Mouse (Mus musculus) adrenal gland, postnatal 25 days (tissue): Measurements from ENCODE around the gene Otulin. TPM values are rescaled to one million over a fixed set of nuclear protein-coding genes. Genes with fewer than 3 reads are reported as not detected.

Experiments
- DNase-seq: peaks from one replicate; pipeline ENCODE4 v3.0.0; 2021; ENCODE audit warnings: mixed read lengths
- total RNA-seq: library from RNA; stranded (reverse); gene quantifications from 2 replicates; pipeline ENCODE4 v1.2.3, GENCODE M21; 2021

The Otulin gene
- total RNA-seq, 1 experiment from 2014 or later = 42.4 TPM

DNA sequence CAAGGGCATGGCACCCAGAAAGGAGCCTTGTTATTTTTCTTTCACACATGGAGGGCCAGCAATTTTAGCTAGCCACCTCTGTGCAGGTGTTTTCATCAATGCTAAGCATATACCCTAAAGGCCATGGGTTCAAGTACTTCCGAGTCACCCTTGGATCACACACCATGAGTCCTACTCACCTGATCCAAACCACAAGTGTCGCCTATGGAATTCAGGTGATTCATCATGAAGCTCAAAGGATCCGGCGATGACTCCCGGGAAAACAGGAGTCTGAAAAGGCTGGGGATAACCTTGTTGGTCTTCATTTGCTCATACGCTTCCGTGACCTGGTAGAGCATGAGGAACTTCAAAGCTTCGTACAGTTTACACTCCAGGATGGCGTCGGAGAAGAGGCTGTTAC lies 27.4 kb upstream of the Otulin start:
- no peak for DNase-seq

DNA sequence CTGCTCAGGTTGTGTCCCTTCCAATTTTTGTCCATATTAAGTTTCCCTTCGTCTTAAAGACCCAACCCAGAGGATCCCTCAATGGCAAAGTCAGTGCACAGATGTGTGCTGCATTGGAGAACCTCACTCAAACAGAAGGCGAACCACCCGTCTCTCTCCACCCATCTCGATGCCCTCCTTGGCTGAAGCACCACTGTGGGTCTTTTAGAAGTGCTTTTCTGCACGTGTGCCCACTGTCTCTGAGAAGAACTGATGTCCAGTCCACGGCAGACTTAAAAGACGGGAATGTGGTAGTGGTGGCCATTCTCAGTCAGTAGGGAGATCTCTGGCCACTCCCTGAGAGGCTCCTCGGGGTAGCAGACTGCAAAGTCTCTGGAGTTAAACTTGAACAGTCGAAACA lies 26.1 kb upstream of the Otulin start:
- DNase-seq = no peak

DNA sequence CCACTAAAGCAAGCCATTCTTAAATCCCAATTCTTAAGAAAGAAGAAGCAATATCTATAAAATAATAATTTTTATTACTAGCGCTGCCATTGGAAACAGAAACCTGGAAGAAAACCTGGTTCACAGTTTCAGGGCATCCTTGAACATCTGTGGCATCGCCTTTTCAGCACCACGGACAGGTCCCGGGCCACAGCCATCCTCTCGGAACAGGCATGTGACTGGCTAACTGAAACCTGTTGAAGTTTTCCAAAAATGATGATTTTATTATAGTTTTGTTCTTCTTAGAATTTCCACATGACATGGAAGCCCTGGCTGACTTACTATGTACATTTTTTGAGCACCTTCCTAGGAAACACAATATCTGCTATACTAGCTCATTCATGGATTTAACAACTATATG lies 24.5 kb upstream of the Otulin start:
- DNase-seq = peak; percentile 72

DNA sequence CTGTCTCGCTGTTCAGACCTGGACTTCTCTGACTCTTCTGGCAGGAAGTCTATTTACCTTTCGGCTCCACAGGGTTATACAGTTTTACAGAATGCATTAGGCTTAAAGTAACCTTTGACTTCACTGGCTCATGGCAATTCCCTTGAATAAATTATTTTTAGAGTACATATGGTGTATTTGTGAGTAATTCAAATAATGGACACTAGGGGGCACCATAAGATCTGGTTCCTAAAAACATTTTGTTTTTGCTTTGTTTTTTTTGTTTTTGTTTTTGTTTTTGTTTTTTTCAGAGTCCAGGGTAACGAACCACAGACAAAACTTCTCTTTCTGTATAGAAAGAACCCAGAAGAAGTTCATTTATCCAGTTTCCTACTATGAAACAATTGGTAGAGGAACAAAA lies 17.2 kb upstream of the Otulin start:
- no peak for DNase-seq

DNA sequence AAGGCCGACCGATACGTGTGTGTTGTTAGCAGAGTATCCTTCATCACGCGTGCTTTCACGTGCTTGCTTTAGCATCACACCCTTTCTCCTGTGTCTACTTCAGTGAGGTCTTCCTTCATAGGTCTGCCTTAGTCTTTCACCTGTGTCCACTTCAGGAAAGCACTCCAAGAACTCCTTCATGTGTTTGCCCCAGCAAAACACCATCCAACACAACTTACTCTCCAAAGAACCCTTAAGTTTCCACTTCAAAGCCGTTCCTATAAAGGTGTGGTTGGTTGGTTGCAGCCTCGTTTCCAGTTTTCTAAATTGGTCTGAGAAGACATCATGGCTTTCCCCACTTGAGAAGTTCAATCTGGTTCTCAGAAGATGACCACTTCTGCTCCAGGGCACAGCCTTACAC lies 16.2 kb upstream of the Otulin start:
- DNase-seq = no peak

DNA sequence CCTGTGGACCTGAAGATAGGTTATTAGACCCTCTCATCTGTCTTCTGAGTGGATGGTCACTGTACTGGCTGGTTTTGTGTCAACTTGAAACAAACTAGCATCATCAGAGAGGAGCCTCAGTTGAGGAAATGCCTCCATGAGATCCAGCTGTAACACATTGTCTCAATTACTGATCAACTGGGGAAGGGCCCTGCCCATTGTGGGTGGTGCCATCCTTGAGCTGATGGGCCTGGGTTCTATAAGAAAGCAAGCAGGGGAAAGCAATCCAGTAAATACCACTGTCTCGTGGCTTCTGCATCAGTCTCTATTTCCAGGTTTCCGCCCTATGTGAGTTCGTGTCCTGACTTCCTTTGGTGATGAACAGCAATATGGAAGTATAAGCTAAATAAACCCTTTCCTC lies 14.8 kb upstream of the Otulin start:
- DNase-seq = no peak

DNA sequence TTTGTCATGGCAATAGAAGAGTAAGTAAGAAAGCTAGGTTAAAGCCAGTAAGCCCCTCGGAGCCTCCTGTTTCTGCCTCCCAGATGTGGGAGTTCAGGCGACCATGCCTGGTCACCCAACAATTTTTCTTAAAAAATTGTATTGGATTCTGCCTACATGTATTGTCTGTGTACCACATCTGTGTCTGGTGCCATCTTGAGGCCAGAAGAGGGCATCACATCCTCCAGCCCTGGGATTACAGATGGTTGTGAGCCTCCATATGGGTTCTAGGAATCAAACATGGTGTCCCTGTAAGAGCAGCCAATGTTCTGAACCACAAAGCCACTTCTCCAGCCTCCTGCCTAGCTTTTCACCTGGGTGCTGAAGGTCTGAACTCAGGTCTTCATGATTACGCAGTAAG lies 12.4 kb upstream of the Otulin start:
- DNase-seq = peak; percentile 24

DNA sequence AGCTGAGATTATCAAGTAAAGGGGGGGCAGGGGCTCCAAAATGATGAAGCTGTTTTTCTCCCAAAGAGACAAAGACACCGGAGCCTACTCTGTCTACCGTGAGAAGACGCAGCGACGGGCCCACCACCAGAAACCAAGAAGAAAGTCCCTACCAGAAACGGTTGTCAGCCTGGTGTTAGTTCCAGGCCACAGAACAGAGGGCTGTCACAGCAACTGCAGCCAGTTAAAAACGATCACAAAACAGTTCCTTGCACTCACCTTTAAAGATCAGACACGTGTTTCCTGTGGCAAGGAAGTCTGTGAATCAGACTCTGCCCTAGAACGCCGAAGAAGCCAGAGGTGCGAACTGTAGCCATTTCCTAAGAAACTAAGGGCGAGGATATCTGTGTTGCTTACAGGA lies 10.7 kb upstream of the Otulin start:
- DNase-seq = no peak

DNA sequence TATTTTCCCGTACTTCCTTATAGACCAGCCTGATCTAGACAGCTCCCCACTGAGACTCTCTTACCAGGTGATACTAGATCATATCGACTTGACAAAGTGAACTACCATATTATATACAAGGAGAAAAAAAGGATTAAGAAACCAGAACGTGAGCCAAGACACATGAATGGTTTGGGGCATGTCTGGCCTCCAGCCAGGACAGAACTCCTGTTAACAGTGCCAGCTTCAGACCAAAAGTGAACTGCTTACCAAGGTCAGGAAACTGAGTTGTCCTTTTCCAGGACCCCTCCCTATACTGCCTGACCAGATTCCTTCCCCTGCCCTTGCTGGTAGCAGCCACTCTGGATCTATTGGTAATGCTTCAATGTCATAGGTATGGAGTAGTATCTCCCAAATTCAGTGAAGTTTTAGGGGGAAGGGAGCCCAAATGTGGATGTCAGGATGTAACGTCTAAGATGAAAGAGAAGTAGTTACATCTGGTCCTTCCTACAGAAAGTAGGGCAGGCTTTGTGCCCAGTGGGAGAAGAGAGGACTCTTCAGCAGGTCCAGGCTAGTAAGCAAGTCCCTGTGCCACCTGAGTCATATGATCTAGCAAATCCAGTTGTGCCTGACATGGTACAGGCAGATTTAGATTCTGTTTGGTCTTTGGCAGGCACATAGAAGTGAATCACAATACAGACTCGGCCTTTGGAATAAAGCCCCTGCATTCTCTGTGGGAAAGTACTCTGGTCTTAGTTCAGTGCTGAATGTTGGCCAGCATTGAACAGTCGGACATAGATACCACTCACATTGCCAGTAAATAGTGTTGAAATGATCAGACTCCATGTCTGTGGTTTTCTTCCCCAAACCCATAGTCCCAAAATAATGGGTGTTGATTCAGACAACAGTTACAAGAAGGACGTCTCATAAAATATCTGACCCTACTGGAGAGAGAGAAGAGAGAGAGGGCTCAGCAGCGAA lies 3.7 kb upstream of the Otulin start:
- peak; percentile 38 for DNase-seq

DNA sequence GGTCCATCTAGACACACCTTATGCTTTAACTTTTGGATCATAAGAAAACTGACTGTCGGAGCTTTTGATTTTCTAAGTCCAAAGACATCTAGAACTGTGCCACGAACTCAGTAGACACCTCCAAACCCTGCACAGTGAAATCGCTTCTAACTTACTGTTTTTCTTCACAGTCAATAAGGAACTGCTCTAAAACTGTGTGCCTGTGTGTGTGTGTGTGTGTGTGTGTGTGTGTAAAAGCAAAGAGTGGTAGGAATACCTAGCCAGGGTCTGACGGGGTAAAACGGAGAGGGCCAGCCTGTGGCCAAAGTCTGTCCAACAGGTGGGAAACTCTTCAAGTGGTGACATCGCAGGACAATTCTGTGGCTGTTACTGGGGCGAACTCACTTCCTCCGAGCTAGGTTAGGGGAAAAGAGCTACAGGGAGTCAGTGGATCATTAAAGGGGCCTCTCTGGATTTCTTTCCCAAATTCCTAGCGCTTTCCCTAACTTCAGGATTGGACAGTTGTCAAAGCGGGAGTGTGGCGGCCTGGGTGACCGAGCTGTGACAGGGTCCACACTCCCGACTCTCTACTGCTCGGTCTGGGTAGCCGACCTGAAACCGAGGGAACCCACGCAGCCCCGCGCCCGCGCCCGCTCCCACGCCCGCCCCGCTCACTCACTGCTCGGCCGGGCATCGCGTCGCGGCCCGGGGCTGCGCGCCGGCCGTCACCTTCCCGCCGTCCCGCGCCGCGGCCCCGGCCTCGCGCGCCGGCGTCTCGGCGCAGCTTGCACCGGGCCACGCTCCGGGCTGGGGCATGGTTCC lies 493 bp downstream of the Otulin start:
- DNase-seq = no peak

DNA sequence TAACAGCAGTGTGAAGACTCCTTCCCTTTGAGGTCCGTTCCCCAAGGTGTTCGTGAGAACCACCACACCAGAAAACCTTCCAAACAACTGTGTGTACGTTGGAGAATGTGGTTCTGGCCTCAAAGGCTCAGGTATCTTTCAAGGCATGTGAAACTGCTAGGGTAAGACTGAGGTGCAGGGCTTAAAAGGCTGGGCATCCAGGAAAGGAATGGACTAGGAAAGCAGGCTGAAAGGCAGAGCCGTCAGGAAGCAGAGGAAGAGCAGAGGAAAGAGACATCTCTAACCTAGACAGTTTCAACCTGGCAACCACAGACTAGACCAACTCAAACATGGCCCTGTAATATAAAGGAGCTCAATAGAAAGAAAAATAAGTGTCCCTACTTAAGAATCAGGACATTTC lies 1.4 kb downstream of the Otulin start:
- DNase-seq = no peak

DNA sequence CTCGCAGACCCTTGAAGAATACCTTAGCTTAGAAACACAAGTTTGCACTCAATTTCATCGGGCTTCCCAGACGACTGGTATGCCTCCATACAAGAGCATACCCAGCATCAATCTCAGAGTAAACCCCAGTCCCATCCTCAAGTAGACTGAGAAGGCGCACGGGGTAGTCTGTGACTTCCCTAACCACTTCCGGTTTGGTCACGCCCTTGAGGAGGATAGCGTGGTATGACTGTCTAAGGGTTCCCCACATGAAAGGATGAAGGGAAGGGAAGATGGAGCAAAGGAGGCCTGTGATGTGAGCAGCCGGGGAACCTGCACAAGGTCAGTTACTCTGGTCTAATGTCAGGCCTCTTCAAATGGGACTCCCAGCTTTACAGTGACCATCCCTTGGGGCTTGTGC lies 2.7 kb downstream of the Otulin start:
- no peak for DNase-seq

DNA sequence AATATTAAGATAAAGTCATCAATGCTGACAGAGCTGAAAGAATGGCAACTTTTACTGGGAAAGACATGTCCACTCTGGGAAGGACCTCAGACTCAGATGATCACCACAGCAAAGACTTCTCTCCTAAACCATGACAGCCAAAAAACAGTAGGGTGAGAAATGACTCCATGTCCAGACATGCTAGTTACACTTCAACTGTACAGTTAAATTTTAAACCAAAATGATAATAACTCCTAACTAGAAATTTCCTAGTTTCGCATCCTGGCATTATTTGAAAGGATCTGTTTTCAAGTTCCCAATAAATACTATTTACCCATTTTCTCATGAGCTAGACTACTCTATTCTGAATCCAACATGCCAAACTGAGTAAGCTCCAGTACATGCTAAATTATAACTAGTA lies 4.2 kb downstream of the Otulin start:
- DNase-seq = no peak

DNA sequence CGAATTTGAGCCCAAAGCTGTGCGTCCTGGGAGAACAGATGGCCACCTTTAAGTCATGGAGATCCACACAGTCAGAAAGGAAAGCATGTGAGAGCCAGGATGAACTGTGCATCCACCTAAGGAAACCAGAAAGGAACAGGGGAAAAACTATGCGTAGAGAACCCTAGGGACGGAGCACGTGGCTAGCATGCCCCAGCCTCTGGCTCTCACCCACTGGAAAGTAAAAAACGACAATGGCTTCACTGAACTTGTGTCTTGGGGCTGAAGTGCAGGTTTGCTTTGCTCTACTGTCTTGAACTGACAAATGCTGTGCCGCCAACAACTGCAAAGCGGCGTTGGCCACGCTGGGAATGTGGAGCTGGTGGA lies 4.6 kb downstream of the Otulin start:
- no peak for DNase-seq

DNA sequence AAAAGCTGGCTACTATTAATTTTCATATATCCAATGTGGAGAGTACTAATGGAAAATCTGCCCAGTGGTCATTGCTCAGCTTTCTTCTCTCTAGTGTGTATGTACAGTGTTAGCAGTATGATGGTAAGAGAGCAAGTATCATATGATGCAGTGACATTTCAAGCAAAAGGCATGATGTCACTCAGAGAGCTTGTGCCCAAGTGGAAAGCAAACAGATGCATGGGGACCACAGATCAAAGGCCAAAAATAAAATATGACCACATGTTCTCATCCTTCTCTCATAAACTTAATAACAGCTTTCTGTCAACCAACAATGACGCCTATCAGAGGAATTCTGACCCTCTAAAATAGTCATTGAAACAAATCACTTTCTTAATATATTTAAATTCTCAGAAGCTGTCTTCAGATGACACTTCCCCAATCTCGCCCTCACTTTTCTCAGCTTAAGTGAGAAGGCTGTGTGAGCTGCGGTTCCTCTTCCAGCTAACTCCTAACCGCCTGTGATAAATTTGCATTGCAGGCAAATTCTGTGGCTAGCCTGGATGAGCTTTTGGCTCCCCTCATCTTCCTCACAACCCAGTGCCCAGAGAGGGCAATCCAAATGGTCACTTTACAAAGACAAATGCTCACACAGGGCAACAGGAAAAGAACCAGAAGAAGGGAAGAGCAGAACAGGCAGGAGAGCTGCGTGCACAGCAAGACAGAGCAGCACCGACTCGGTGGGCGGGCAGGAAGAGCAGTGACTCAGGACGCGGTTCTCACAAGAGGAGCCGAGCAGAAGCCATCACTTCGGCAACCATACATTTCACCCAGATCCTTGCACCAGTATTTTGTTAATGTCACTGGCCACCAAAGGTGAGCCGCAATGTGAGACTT lies 5.2 kb downstream of the Otulin start:
- no peak for DNase-seq

DNA sequence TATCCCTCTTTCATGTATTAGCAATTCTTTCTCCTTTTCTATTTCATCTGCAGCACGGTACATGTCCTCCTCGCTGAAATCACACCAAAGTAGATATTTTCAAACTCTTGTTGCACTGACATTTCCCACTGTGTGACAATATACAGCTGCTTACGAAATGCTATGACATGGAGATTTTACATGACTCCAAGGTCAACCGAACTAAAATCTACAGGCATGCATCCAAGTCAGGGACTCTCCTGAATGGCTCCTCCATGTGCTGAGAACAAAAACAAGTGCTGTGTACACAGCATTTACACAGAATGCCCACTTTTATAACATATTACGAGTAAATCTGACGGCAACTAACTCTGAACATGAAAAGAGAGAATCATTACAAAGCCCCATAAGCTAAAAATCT lies 7.2 kb downstream of the Otulin start:
- DNase-seq = no peak

DNA sequence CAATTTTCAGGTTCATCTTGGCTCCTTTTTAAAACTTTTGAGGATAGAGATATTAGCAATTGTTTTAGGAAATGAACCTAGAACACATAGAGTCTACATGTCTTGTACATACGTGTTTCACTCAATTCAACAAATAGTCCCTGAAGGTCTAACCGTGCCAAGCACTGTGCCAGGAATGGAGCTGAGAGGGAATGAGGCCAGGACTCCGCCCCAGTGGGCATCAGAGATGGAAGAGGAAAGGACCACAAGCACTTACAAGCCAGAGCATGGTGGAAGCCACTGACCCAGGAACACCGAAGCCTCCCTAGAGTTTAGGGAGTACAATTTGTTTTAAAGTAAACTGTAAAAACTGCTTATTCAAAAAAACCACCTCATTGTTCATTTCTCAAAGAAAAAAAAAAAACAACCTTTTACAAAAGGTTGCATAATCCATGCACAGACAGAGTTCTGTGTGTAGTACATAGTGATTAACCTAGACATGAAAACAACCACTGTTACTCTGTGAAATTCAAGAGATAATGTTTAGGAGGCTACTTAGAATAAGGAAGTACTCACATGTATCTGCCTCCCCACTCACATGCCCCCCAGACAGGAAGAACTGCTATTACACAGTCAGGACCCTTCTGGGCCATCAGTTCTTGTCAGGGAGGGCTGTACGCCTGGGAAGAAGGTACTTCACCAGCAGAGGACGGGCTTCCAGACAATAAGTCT lies 9.9 kb downstream of the Otulin start:
- DNase-seq = no peak

DNA sequence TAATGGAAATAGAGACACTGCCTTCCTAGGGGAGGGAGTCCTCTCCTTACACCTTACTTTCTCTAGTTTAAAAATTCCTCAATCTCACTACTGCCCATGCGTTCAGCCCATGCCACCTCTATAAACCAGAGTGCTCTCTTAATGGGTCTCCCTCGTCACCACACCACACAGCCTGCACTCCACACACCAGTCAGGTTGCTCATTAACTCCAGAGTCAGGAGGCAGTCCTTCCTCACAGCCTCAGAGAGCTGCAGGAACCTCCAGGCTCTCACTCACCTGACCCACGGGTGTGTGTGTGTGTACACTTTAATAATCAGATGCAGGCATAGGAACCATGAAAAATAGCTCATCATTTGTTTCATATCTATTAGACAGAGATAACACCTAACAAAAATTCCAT lies 10.8 kb downstream of the Otulin start:
- DNase-seq = no peak

DNA sequence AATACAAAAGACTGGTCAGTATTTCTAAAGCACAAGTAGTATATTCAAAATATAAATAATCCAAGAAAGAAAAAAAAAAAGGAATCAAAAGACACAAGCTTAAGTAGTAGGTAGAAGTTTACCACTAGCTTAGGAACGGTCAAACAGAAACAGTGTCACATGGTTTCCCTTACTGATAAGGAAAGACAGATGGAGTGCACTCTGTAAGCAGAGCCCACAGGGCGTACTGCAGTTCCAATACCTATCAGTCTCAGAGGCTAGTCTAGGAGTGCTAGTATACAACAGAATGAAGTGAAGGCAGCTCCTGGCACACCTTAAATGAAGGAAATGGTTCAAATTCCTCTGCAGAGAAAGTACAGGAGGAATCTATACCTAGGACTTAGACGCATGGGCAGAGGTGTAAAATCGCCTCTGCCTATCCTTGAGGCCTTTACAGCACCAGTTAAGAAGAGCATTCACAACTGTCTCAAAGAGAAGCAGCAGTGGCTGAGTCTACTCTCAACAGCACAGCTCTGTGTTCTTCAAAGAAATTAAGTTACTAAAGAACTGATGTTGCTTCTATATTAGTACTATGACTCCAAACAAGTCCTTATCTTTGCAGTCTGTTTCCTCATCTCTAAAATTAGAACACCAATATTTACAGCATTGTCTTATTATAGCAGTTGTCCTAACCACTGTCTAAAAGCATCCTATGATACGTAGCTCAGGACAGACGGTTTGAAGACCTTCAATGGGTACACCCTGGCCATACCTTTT lies 11.5 kb downstream of the Otulin start:
- DNase-seq = no peak

DNA sequence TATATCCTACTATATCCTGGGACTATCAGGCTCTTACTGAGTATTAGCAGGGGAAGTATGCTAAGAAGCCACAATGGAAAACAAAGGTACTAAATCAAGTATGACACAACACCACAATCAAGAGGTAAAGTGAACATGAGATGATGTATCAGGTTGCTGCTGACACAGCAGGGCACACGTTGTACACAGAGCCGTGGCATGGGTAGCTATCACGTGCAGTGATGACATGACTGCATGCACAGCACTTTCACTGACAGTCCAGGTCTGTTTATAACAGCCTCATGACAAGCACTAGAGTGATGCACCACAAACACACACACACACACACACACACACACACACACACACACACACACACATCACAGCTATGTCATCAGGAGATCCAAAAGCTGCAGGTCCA lies 13.3 kb downstream of the Otulin start:
- no peak for DNase-seq

DNA sequence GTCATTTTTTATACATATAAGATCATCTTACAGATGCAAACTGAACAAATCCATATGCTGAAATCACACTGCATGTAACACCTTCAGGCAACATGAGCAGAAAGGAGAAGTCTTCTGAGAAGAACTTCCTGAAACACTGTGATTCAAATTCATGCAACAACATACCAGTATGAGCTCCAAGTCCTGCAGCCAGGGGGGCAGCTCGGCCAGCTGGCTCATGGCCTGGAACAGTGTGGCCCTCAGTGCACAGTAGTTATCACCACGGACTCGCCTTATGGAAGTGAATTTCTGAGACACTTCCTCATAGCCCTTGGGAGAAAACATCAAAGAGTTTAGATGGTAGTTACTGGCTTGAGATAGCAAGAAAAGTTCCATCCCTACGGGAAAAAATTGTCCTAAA lies 14.3 kb downstream of the Otulin start:
- peak; percentile 41 for DNase-seq
